Mouse (Mus musculus) frontal cortex, postnatal 10 days (tissue): Measurements from ENCODE around the gene Accsl.

Source experiments
- DNase-seq, 2 experiments: peaks; one replicate each; pipeline ENCODE4 v3.0.0; 2022; ENCODE audit warnings: low spot score in 2 of 2, mixed read lengths in 1 of 2

Gene Accsl

DNA sequence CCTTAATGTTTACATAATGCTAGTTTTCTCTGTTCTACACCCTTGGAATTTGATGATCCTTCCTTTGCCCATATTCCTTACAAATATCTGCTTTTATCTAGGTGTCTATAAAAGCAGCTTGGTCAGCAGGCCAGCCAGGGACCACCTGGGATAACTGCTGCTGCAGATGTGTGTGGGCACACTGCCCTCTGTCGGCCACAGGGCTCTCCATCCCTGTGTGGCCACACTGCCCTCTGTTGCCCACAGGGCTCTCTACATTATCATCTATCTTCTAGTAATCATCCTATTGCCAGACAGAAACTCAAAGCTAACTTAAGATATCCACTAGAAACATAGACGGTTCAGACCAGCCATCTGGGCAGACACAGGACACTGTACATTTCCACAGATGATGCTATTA is 59.0 kb downstream of the Accsl start:
- DNase-seq: no peak

DNA sequence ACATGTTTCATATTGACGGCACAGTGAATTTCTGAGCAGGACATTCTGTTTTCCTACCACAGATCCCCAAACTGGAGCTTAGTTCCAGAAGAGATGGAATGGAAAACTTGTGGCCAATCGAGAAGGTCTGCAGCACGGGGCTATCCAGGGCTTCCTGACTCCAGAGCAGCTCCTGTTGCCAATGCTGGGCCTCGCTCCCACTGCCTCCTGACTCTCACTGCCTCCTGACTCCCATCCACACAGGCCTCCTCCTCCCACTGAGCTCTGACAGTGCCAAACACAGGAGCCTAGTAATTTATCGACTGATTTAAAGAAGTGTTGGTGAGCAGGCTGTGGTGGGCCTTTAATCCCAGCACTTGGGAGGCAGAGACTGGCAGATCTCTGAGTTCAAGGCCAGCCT is 60.9 kb downstream of the Accsl start:
- DNase-seq: no peak

DNA sequence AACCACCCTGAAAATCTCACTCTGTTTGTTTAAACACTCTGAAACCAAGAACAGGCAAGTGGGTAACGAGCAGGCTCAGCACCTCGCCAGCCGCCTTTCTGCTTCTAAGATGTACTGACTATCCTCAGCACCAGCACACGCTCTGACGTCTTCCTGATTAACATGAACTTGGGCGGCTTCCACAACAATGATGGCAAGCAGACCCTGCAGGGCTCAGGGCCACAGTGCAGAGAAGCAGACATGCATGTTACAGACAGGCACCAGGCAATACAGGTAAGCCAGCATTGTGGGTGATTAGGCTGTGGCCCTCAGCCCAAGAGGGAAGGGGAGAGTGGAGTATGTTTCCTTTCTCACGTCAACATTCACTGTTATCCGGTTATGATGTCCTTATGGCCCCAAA is 61.5 kb downstream of the Accsl start:
- DNase-seq: no peak

DNA sequence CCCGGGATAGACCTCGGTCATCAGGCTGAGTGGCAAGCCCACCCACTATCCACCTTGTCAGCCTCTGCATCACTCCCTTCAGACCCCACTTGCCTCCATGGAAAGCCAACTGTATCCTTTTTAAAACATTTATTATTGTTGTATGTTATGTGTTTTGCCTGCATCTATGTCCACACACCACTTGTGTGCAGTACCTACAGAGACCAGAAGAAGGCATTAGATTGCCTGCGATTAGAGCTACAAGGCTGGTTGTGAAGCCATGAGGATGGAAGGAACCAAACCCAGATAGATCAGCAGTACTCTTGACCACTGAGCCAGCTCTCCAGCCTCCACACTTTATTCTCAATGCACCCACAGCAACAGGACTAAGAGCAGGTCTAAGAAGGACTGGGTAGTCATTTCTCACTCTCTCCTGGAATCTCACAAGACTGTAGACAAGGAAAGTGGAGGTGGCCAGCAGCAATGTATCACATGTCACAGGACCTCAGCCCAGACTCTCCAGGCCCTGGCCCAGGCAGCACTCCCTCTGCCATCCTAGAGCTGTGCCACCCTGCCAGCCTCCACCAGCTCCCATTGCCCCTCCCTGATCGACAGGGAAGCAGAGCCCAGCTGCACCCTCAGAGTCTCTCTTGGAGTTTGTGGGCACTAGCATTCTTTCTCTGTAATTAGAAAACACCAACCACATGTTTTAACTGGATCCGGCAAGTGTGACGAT is 62.3 kb downstream of the Accsl start:
- DNase-seq: no peak

DNA sequence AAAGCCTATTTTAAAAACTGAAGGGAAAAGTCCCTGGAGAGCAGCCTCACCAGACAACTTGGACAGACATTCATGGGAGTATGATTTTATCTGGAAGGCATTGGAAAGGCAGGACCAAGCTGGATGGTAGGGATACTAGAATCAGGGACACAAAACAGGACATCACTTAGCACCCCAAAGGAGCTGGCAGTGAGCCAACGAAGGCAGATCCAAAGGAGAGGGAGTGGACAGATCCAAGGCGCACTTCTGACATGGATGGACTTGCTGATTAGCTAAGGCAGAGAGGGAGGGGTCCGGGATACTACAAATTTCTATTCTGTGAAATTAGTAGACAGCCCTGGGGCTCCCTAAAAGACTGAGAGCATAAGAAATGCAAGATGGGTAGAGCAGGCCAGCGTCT is 63.4 kb downstream of the Accsl start:
- no peak for DNase-seq
